Mouse (Mus musculus) liver, embryonic 14.5 days (tissue): Measurements from ENCODE around the gene Nsd2. TPM values are rescaled to one million over a fixed set of nuclear protein-coding genes. Genes with fewer than 3 reads are reported as not detected.

Experiments used
- ATAC-seq: fragments of 200-750 bp; cut with Nextera tagmentation; 2 replicates; pipeline ENCODE4 v1.8.0; 2017; ENCODE audit warnings: moderate number of reproducible peaks, mild to moderate bottlenecking, moderate library complexity; ENCODE audit not compliant: insufficient read depth
- DNase-seq, 3 experiments: peaks; one replicate each; pipeline ENCODE4 v3.0.0-alpha.2; 2012 to 2013; ENCODE audit warnings: low read depth in 3 of 3, low spot score in 3 of 3
- H3K27ac ChIP-seq: fragments of 300-500 bp; sonication (generic); 2 replicates; pipeline ENCODE4 v1.5.1; 2014; ENCODE audit warnings: moderate library complexity, mild to moderate bottlenecking, control low read depth, inconsistent platforms
- H3K27me3 ChIP-seq: fragments of 300-500 bp; sonication (generic); 2 replicates; pipeline ENCODE4 v1.6.1; 2014; ENCODE audit warnings: mild to moderate bottlenecking, low read length, moderate library complexity; ENCODE audit not compliant: control insufficient read depth, insufficient read depth
- H3K36me3 ChIP-seq: fragments of 300-500 bp; sonication (generic); replicated peaks from 2 replicates; pipeline ENCODE4 v1.6.1; 2014; ENCODE audit warnings: low read depth; ENCODE audit not compliant: control insufficient read depth, insufficient read depth
- H3K4me1 ChIP-seq, 2 experiments: fragments of 200-500 bp in 1 of 2; fragments of 300-500 bp in 1 of 2; sonication (generic) in 1 of 2; replicated peaks; 2 replicates each; pipeline ENCODE4 v1.6.1; 2012 to 2014; ENCODE audit warnings: antibody characterized with exemption in 1 of 2, inconsistent platforms in 1 of 2, low read length in 1 of 2; ENCODE audit not compliant: control insufficient read depth in 2 of 2, insufficient read depth in 2 of 2
- H3K4me2 ChIP-seq: fragments of 300-500 bp; sonication (generic); 2 replicates; pipeline ENCODE4 v1.6.1; 2014; ENCODE audit warnings: low read depth, mild to moderate bottlenecking, control low read depth, moderate library complexity
- H3K4me3 ChIP-seq, 2 experiments: fragments of 200-500 bp in 1 of 2; fragments of 300-500 bp in 1 of 2; sonication (generic) in 1 of 2; 2 replicates each; pipeline ENCODE4 v1.5.1; 2012 to 2014; ENCODE audit warnings: low read depth in 2 of 2, low read length in 2 of 2, mild to moderate bottlenecking in 2 of 2, control low read depth in 1 of 2, inconsistent platforms in 1 of 2, moderate library complexity in 1 of 2; ENCODE audit not compliant: insufficient read depth in 1 of 2
- H3K9ac ChIP-seq: fragments of 300-500 bp; sonication (generic); replicated peaks from 2 replicates; pipeline ENCODE4 v1.6.1; 2014; ENCODE audit warnings: mild to moderate bottlenecking, control low read depth, moderate library complexity
- H3K9me3 ChIP-seq: fragments of 300-500 bp; sonication (generic); 2 replicates; pipeline ENCODE4 v1.6.1; 2016; ENCODE audit warnings: low read length, mixed read lengths; ENCODE audit not compliant: control insufficient read depth
- CTCF ChIP-seq: IDR thresholded peaks from 2 replicates; pipeline ENCODE4 v1.5.1; 2016; ENCODE audit warnings: antibody characterized with exemption, low read depth, control low read depth
- EP300 ChIP-seq: IDR thresholded peaks from 2 replicates; pipeline ENCODE4 v1.6.1; 2016; ENCODE audit warnings: antibody characterized with exemption, low read depth
- WGBS: fragments of 180-500 bp; shearing (Covaris S2); extraction: QIAGEN DNeasy Blood & Tissue Kit; methylation state at CpG from one replicate; pipeline ENCODE4 v1.1.7; 2014; ENCODE audit not compliant: insufficient replicate concordance; 5-methylcytosine and 5-hydroxymethylcytosine counted together
- polyA plus RNA-seq, 2 experiments: library from polyadenylated mRNA; depleted of rRNA in 1 of 2; stranded (reverse) in 1 of 2; unstranded in 1 of 2; fragments of >200 nt; fragmentation: Nextera tagmentation in 1 of 2; extraction: Ambion mirVana in 1 of 2; gene quantifications; 2 replicates each; pipeline versions ENCODE4 v1.2.1 to v1.2.3; 2012 to 2014

The Nsd2 gene
- polyA plus RNA-seq, 2 experiments: 26.7 to 27.8 TPM

DNA sequence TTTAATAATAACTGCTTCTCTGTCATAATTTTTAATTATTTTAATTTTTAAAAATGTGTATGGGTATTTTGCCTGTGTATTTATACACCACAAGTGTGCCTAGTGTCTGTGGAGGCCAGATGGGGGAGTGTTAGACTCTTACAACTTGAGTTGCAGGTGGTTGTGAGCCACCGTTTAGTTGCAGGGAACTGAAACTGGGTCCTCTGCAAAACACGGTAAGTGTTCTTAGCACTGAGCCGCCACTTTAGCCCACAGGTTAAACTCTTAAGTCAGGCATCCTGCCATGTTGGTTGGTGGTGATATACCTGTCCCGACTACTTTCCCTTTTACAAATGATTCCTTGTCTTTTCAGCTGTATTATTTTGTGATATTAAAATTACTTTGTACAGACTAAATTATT is 22.0 kb downstream of the Nsd2 start:
- Histone ChIP-seq H3K36me3 (peaks cover 21% of the 10 kb centered on the region), H3K4me1 (no peaks in the 10 kb centered on the region), H3K27me3 (no peaks in the 10 kb centered on the region), H3K9ac (no peak overlapping the region), H3K4me3 (no peak overlapping the region), H3K9me3 (no peaks in the 10 kb centered on the region), H3K4me2 (no peak overlapping the region), H3K27ac (no peak overlapping the region)
- no peak for DNase-seq
- TF ChIP-seq CTCF: no peak
- no peak for TF ChIP-seq EP300
- no peak for ATAC-seq
- 74% methylated on average over 4 of the region's 4 CpGs for WGBS

DNA sequence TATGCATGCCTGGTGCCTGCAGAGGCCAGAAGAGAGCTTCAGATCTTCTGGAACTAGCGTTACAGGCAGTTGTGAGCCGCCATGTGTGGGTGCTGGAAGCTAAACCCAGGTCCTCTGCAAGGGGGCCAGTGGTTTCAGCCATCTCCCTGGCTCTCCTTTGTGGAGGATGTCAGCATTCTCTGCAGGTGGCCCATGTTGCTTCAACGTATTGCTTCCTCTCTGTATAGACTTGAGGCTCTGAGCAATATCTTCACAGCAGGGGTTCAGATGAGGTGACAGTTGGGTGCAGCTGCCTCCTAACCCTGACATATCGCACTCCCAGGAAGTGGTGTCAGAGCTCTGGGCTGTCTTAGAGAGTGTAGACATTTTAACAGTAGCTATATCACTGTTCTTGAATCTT is 30.9 kb downstream of the Nsd2 start:
- DNase-seq (no peak), ATAC-seq (no peak)
- Histone ChIP-seq H3K27ac (no peak overlapping the region), H3K36me3 (peaks cover 30% of the 10 kb centered on the region), H3K27me3 (no peaks in the 10 kb centered on the region), H3K4me1 (no peaks in the 10 kb centered on the region), H3K4me3 (no peak overlapping the region), H3K9ac (no peak overlapping the region), H3K9me3 (no peaks in the 10 kb centered on the region), H3K4me2 (no peak overlapping the region)
- 84% methylated on average over 4 of the region's 4 CpGs for WGBS
- TF ChIP-seq CTCF (no peak), EP300 (no peak)

DNA sequence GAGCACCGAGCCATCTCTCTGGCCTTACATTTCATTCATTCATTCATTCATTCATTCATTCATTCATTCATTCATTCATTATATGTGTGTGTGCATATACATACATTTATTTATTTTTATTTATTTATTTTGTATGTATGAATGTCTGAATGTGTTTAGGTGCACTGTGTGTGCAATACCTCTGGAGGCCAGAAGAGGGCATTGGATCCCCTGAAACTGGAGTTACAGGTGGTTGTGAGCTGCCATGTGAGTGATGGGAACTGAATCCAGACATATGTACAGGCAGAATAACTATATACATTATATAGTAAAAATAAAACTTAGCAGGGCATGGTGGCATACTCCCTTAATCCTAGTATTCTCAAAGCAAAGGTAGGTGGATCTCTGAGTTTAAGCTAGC is 32.6 kb downstream of the Nsd2 start:
- ATAC-seq (no peak), DNase-seq (no peak)
- peak; percentile 52 for TF ChIP-seq CTCF
- no peak for TF ChIP-seq EP300
- Histone ChIP-seq H3K36me3 (peaks cover 43% of the 10 kb centered on the region), H3K27me3 (no peaks in the 10 kb centered on the region), H3K9ac (no peak overlapping the region), H3K4me2 (no peak overlapping the region), H3K4me1 (no peaks in the 10 kb centered on the region), H3K4me3 (no peak overlapping the region), H3K9me3 (no peaks in the 10 kb centered on the region), H3K27ac (no peak overlapping the region)
- WGBS: 85% methylated on average over 1 of the region's 1 CpGs

DNA sequence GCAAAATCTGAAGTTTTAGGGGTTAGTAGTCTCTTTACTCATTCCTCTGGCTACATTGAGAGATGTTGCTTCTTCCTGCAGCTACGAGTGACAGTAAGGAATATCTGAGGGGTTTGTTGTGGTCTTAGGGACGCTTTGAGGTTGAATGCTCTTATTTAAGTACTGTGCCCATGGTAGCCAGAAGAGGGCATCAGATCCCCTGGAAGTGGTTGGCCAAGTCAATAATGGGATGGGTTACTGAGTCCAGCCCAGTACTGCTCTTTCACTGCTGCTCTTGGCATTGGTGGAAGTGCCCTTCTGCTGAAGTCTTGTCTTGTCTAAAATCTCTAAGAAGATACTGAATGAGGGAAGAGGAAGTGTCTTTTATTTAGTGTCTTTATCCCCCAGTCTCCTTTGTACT is 33.5 kb downstream of the Nsd2 start:
- TF ChIP-seq CTCF: peak; percentile 28
- no peak for TF ChIP-seq EP300
- no peaks in the 10 kb centered on the region for H3K9me3 ChIP-seq
- no peaks in the 10 kb centered on the region for H3K27me3 ChIP-seq
- no peak for ATAC-seq
- H3K36me3 ChIP-seq: peaks cover 52% of the 10 kb centered on the region
- WGBS: 70% methylated on average over 2 of the region's 2 CpGs
- H3K4me3 ChIP-seq: no peak overlapping the region
- DNase-seq: no peak
- no peak overlapping the region for H3K27ac ChIP-seq
- no peak overlapping the region for H3K4me2 ChIP-seq
- H3K4me1 ChIP-seq: no peaks in the 10 kb centered on the region
- H3K9ac ChIP-seq: no peak overlapping the region

DNA sequence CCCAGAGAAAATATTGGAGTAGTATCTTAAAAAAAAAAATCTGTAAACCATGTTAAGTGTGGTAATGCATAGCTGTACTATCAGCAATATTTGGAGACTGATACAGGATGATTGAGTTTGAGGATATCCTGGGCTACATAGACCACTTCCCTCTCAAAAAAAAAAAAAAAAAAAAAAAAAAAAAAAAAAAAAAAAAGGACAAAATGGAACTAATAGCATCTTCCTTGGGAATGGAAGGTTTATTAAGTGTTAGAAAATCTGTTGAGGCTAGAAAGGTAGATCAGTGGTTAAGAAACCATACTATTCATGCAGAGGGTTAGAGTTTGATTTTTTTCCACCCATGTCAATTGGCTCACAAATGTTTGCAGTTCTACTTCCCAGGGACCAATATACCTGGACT is 37.2 kb downstream of the Nsd2 start:
- ATAC-seq (no peak), DNase-seq (no peak)
- H3K4me3 ChIP-seq: no peak overlapping the region
- H3K9me3 ChIP-seq: no peaks in the 10 kb centered on the region; the same call in 1 of the 2 replicates
- H3K4me2 ChIP-seq: no peak overlapping the region
- TF ChIP-seq CTCF (no peak), EP300 (no peak)
- no peaks in the 10 kb centered on the region for H3K27me3 ChIP-seq
- H3K36me3 ChIP-seq: peaks cover 74% of the 10 kb centered on the region
- H3K27ac ChIP-seq: no peak overlapping the region
- H3K9ac ChIP-seq: no peak overlapping the region
- no peaks in the 10 kb centered on the region for H3K4me1 ChIP-seq
